Mouse (Mus musculus) limb, embryonic 15.5 days (tissue): ENCODE data around the gene Ptprg. TPM values are rescaled to one million over a fixed set of nuclear protein-coding genes. Genes with fewer than 3 reads are reported as not detected.

ENCODE experiments used
- ATAC-seq: fragments of 200-750 bp; cut with Nextera tagmentation; 2 replicates; pipeline ENCODE4 v1.8.0; 2017; ENCODE audit warnings: low read depth, moderate TSS enrichment; ENCODE audit not compliant: insufficient number of reproducible peaks, low FRiP score, low TSS enrichment
- H3K27ac ChIP-seq: fragments of 300-500 bp; sonication (generic); 2 replicates; pipeline ENCODE4 v1.5.1; 2015; ENCODE audit warnings: moderate library complexity, mild to moderate bottlenecking, inconsistent platforms
- H3K27me3 ChIP-seq: fragments of 300-500 bp; sonication (generic); 2 replicates; pipeline ENCODE4 v1.6.1; 2015; ENCODE audit warnings: inconsistent platforms
- H3K36me3 ChIP-seq: fragments of 300-500 bp; sonication (generic); 2 replicates; pipeline ENCODE4 v1.6.1; 2015; ENCODE audit warnings: inconsistent platforms
- H3K4me1 ChIP-seq: fragments of 300-500 bp; sonication (generic); 2 replicates; pipeline ENCODE4 v1.6.1; 2015; ENCODE audit warnings: inconsistent platforms
- H3K4me2 ChIP-seq: fragments of 300-500 bp; sonication (generic); 2 replicates; pipeline ENCODE4 v1.6.1; 2015; ENCODE audit warnings: mild to moderate bottlenecking, inconsistent platforms
- H3K4me3 ChIP-seq: fragments of 300-500 bp; sonication (generic); 2 replicates; pipeline ENCODE4 v1.5.1; 2015; ENCODE audit warnings: mild to moderate bottlenecking, inconsistent platforms
- H3K9ac ChIP-seq: fragments of 300-500 bp; sonication (generic); 2 replicates; pipeline ENCODE4 v1.6.1; 2015; ENCODE audit warnings: inconsistent platforms
- H3K9me3 ChIP-seq: fragments of 300-500 bp; sonication (generic); 2 replicates; pipeline ENCODE4 v1.6.1; 2016; ENCODE audit warnings: inconsistent platforms
- WGBS: fragments of 180-500 bp; shearing (Covaris S2); methylation state at CpG from one replicate; pipeline ENCODE4 v1.1.7; 2015; 5-methylcytosine and 5-hydroxymethylcytosine counted together
- polyA plus RNA-seq: library from polyadenylated mRNA; unstranded; fragments of >200 nt; fragmentation: Nextera tagmentation; extraction: Ambion mirVana; gene quantifications from 2 replicates; pipeline ENCODE4 v1.2.1, GENCODE M21; 2015

Ptprg gene
- polyA plus RNA-seq, 1 experiment from 2014 or later, result 27.3 TPM

GRCm38 (mm10) chr14:12104297-12105155, 551.2 kb downstream of the Ptprg start:
- Histone ChIP-seq H3K27me3 (no peaks in the 10 kb centered on the region), H3K4me3 (no peak overlapping the region), H3K9me3 (no peaks in the 10 kb centered on the region), H3K36me3 (no peaks in the 10 kb centered on the region), H3K9ac (no peak overlapping the region), H3K27ac (no peak overlapping the region), H3K4me2 (no peak overlapping the region), H3K4me1 (no peaks in the 10 kb centered on the region)
- no peak for ATAC-seq
- 80% methylated on average over 12 of the region's 12 CpGs for WGBS

- no peaks in the 10 kb centered on the region for H3K27me3 ChIP-seq
- H3K4me1 ChIP-seq, result no peaks in the 10 kb centered on the region
- H3K36me3 ChIP-seq, result no peaks in the 10 kb centered on the region
- no peak overlapping the region for H3K4me3 ChIP-seq
- ATAC-seq, result no peak
- 63% methylated on average over 2 of the region's 2 CpGs for WGBS
- no peak overlapping the region for H3K9ac ChIP-seq
- no peak overlapping the region for H3K4me2 ChIP-seq
- H3K27ac ChIP-seq, result no peak overlapping the region
- H3K9me3 ChIP-seq, result no peaks in the 10 kb centered on the region
These were observed 551.8 kb downstream of the Ptprg start for GRCm38 (mm10) chr14:12105156-12105430.

- Histone ChIP-seq H3K27ac (no peak overlapping the region), H3K27me3 (no peaks in the 10 kb centered on the region), H3K36me3 (no peaks in the 10 kb centered on the region), H3K4me1 (no peaks in the 10 kb centered on the region), H3K4me3 (no peak overlapping the region), H3K9ac (no peak overlapping the region), H3K9me3 (no peaks in the 10 kb centered on the region), H3K4me2 (no peak overlapping the region)
- WGBS, result 66% methylated on average over 3 of the region's 3 CpGs
- no peak for ATAC-seq
These were observed 552.3 kb downstream of the Ptprg start for GRCm38 (mm10) chr14:12105593-12105992.

- Histone ChIP-seq H3K36me3 (no peaks in the 10 kb centered on the region), H3K4me2 (no peak overlapping the region), H3K27ac (no peak overlapping the region), H3K9me3 (no peaks in the 10 kb centered on the region), H3K27me3 (no peaks in the 10 kb centered on the region), H3K9ac (no peak overlapping the region), H3K4me3 (no peak overlapping the region), H3K4me1 (no peaks in the 10 kb centered on the region)
- 61% methylated on average over 7 of the region's 7 CpGs for WGBS
- no peak for ATAC-seq
These were observed 554.1 kb downstream of the Ptprg start for GRCm38 (mm10) chr14:12107459-12107858.

- no peak overlapping the region for H3K4me2 ChIP-seq
- no peaks in the 10 kb centered on the region for H3K9me3 ChIP-seq
- ATAC-seq, result no peak
- no peaks in the 10 kb centered on the region for H3K4me1 ChIP-seq
- H3K4me3 ChIP-seq, result no peak overlapping the region
- WGBS, result 81% methylated on average over 7 of the region's 7 CpGs
- H3K36me3 ChIP-seq, result no peaks in the 10 kb centered on the region
- no peaks in the 10 kb centered on the region for H3K27me3 ChIP-seq
- no peak overlapping the region for H3K9ac ChIP-seq
- no peak overlapping the region for H3K27ac ChIP-seq
These were observed 554.7 kb downstream of the Ptprg start for GRCm38 (mm10) chr14:12107991-12108390.

- H3K27ac ChIP-seq, result no peak overlapping the region
- 71% methylated on average over 2 of the region's 2 CpGs for WGBS
These were observed 559.2 kb downstream of the Ptprg start for GRCm38 (mm10) chr14:12112548-12113011.

GRCm38 (mm10) chr14:12113326-12113725, 560.0 kb downstream of the Ptprg start:
- H3K4me1 ChIP-seq, result no peaks in the 10 kb centered on the region
- 51% methylated on average over 5 of the region's 5 CpGs for WGBS
- no peak for ATAC-seq
- no peaks in the 10 kb centered on the region for H3K27me3 ChIP-seq
- H3K27ac ChIP-seq, result no peak overlapping the region
- H3K9ac ChIP-seq, result no peak overlapping the region
- H3K4me3 ChIP-seq, result no peak overlapping the region
- no peak overlapping the region for H3K4me2 ChIP-seq
- H3K9me3 ChIP-seq, result no peaks in the 10 kb centered on the region
- H3K36me3 ChIP-seq, result no peaks in the 10 kb centered on the region

More at GRCm38 (mm10) chr14:12112548-12113011, 559.2 kb downstream of the Ptprg start:
- Histone ChIP-seq H3K4me2 (no peak overlapping the region), H3K27me3 (no peaks in the 10 kb centered on the region), H3K36me3 (no peaks in the 10 kb centered on the region), H3K9ac (no peak overlapping the region), H3K4me1 (no peaks in the 10 kb centered on the region), H3K9me3 (no peaks in the 10 kb centered on the region), H3K4me3 (no peak overlapping the region)
- no peak for ATAC-seq

- Histone ChIP-seq H3K27ac (no peak overlapping the region), H3K36me3 (no peaks in the 10 kb centered on the region), H3K4me1 (no peaks in the 10 kb centered on the region), H3K9me3 (no peaks in the 10 kb centered on the region), H3K4me3 (no peak overlapping the region), H3K9ac (no peak overlapping the region), H3K27me3 (no peaks in the 10 kb centered on the region), H3K4me2 (no peak overlapping the region)
- 76% methylated on average over 6 of the region's 6 CpGs for WGBS
- no peak for ATAC-seq
These were observed 560.7 kb downstream of the Ptprg start for GRCm38 (mm10) chr14:12114016-12114415.

- no peak overlapping the region for H3K4me2 ChIP-seq
- no peaks in the 10 kb centered on the region for H3K9me3 ChIP-seq
- H3K4me1 ChIP-seq, result no peaks in the 10 kb centered on the region
- no peaks in the 10 kb centered on the region for H3K36me3 ChIP-seq
- WGBS, result 56% methylated on average over 8 of the region's 8 CpGs
- no peak overlapping the region for H3K4me3 ChIP-seq
- H3K27me3 ChIP-seq, result no peaks in the 10 kb centered on the region
- no peak overlapping the region for H3K9ac ChIP-seq
- no peak for ATAC-seq
- H3K27ac ChIP-seq, result no peak overlapping the region
These were observed 565.9 kb downstream of the Ptprg start for GRCm38 (mm10) chr14:12119260-12119659.

GRCm38 (mm10) chr14:12121906-12122305, 568.6 kb downstream of the Ptprg start:
- Histone ChIP-seq H3K4me2 (no peak overlapping the region), H3K9me3 (no peaks in the 10 kb centered on the region), H3K27ac (no peak overlapping the region), H3K36me3 (no peaks in the 10 kb centered on the region), H3K27me3 (no peaks in the 10 kb centered on the region), H3K4me1 (no peaks in the 10 kb centered on the region), H3K4me3 (no peak overlapping the region), H3K9ac (no peak overlapping the region)
- ATAC-seq, result no peak
- WGBS, result 90% methylated on average over 7 of the region's 7 CpGs

- 88% methylated on average over 3 of the region's 3 CpGs for WGBS
- no peak overlapping the region for H3K4me2 ChIP-seq
- H3K36me3 ChIP-seq, result no peaks in the 10 kb centered on the region
- no peaks in the 10 kb centered on the region for H3K9me3 ChIP-seq
- H3K4me3 ChIP-seq, result no peak overlapping the region
- no peak overlapping the region for H3K27ac ChIP-seq
- ATAC-seq, result no peak
- H3K4me1 ChIP-seq, result no peaks in the 10 kb centered on the region
- H3K9ac ChIP-seq, result no peak overlapping the region
- no peaks in the 10 kb centered on the region for H3K27me3 ChIP-seq
These were observed 571.4 kb downstream of the Ptprg start for GRCm38 (mm10) chr14:12124682-12125081.

GRCm38 (mm10) chr14:12127951-12128350, 574.6 kb downstream of the Ptprg start:
- Histone ChIP-seq H3K4me1 (no peaks in the 10 kb centered on the region), H3K4me2 (no peak overlapping the region), H3K9me3 (no peaks in the 10 kb centered on the region), H3K27ac (no peak overlapping the region), H3K27me3 (no peaks in the 10 kb centered on the region), H3K9ac (no peak overlapping the region), H3K36me3 (no peaks in the 10 kb centered on the region), H3K4me3 (no peak overlapping the region)
- no peak for ATAC-seq
- 81% methylated on average over 3 of the region's 3 CpGs for WGBS
